Mouse (Mus musculus): Measurements from ENCODE around the gene Tjap1. TPM values are rescaled to one million over a fixed set of nuclear protein-coding genes. Genes with fewer than 3 reads are reported as not detected.

The Tjap1 gene
- polyA plus RNA-seq, 1 experiment from 2014 or later = 28.6 TPM

DNA sequence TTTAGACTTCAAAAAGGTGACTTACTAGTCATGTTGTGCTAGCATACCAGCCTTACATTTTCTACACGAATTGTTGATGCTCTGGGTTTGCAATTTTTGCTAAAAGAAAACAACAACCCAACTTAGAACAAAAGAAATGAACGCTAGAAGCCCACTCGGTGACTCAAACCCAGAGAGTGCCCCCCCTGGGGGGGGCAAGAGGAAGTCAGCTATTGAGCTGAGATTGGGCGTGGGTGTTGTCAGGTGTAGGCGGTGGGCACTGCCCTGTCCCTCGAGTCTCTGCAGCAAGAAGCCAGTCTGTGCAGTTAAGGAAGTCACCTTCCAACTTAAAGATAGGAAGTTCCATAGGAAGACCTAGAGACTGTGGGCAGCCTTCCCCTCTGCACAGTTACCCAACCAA lies 13.8 kb upstream of the Tjap1 start:
- Histone ChIP-seq H3K4me2 (ENCODE audit: low read length) (peak overlapping the region; percentile 91), H3K9ac (ENCODE audit: low read depth, low read length) (peak overlapping the region; percentile 94), H3K27me3 (ENCODE audit: control insufficient read depth, insufficient read depth, low read depth, low read length) (peaks cover 16% of the 10 kb centered on the region), H3K4me1 (ENCODE audit: control insufficient read depth, insufficient read depth, low read length) (peaks cover 10% of the 10 kb centered on the region), H3K36me3 (ENCODE audit: control insufficient read depth, insufficient read depth, low read length) (no peaks in the 10 kb centered on the region), H3K27ac (ENCODE audit: low read length) (peak overlapping the region; percentile 87), H3K9me3 (replicated peaks; ENCODE audit: control insufficient read depth, low read length, poor library complexity, severe bottlenecking) (no peaks in the 10 kb centered on the region), H3K4me3 (ENCODE audit: low read depth, low read length) (peak overlapping the region; percentile 89)
- ATAC-seq = no peak
- 42% methylated on average over 6 of the region's 6 CpGs for WGBS

DNA sequence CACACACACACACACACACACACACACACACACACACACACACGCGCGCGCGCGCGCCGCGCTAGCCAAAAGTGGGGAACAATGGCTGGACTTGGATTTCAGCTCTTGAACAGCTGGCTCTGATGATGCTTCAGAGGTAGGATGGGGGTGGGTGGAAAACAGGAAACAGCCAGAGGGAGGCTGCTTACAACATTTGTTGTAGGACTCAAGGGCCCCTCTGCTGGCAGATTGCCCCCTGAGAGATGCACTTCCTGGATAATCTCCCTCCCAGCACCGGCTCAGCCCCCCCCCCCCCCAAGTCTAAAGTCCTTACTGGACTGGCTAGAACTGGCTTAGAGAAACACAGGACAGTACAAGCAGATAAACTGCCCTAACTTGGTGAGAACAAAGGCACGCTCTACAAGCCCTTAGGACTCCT lies 4.9 kb upstream of the Tjap1 start:
- H3K4me2 ChIP-seq (ENCODE audit: low read length) = no peak overlapping the region
- no peak for ATAC-seq

DNA sequence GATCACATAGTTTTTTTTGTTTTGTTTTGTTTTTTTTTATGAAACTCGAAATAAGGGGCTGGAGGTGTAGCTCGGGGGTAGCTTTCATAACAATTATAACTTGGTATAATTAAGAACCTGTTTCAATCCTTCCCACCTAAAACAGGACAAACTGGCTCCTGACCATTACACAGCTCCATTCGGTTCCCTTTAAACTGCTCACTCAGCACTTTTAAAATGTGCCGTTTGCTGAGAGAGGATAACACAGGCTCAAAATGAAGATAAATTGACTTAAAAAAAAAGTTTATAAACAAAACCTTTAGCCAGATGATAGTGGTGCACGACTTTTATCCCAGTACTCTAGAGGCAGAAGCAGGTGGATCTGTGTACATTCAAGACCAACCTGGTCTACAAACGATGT lies 2.6 kb upstream of the Tjap1 start:
- no peak overlapping the region for H3K27ac ChIP-seq (ENCODE audit: low read length)
- 74% methylated on average over 6 of the region's 6 CpGs for WGBS
- ATAC-seq = no peak
- H3K9me3 ChIP-seq (replicated peaks; ENCODE audit: control insufficient read depth, low read length, poor library complexity, severe bottlenecking) = no peaks in the 10 kb centered on the region
- no peak overlapping the region for H3K4me2 ChIP-seq (ENCODE audit: low read length)
- no peaks in the 10 kb centered on the region for H3K36me3 ChIP-seq (ENCODE audit: control insufficient read depth, insufficient read depth, low read length)
- H3K27me3 ChIP-seq (ENCODE audit: control insufficient read depth, insufficient read depth, low read depth, low read length) = no peaks in the 10 kb centered on the region
- H3K9ac ChIP-seq (ENCODE audit: low read depth, low read length) = no peak overlapping the region
- H3K4me1 ChIP-seq (ENCODE audit: control insufficient read depth, insufficient read depth, low read length) = peaks cover 15% of the 10 kb centered on the region
- no peak overlapping the region for H3K4me3 ChIP-seq (ENCODE audit: low read depth, low read length)

More for the DNA sequence above, 4.9 kb upstream of the Tjap1 start:
- Histone ChIP-seq H3K9ac (ENCODE audit: low read depth, low read length) (0 out of 2 replicates have a peak overlapping the region, but pooled peaks have one; percentile 10), H3K27ac (ENCODE audit: low read length) (no peak overlapping the region), H3K4me3 (ENCODE audit: low read depth, low read length) (no peak overlapping the region), H3K9me3 (replicated peaks; ENCODE audit: control insufficient read depth, low read length, poor library complexity, severe bottlenecking) (no peaks in the 10 kb centered on the region), H3K4me1 (ENCODE audit: control insufficient read depth, insufficient read depth, low read length) (peaks cover 6% of the 10 kb centered on the region), H3K27me3 (ENCODE audit: control insufficient read depth, insufficient read depth, low read depth, low read length) (no peaks in the 10 kb centered on the region), H3K36me3 (ENCODE audit: control insufficient read depth, insufficient read depth, low read length) (no peaks in the 10 kb centered on the region)
- WGBS = 40% methylated on average over 9 of the region's 11 CpGs

DNA sequence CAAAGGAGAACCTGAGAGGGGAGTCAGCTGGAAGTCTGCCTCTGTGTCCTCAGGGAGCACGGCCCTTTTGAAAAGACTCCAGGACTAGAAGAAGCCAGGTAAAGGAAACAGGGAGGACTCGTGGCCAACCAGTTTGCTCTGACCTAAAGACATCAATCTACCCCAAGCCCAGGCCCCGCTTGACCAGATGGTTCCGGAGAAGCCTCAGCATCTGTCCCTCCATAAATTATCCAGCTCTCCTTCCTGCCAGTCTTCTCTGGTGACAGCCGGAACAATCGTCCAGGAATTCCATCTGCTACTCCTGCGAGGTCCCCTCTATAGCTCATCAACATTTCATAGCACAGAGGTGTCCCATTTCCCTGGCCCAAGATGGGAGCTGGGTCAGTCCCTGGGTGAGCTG lies 1.8 kb upstream of the Tjap1 start:
- no peaks in the 10 kb centered on the region for H3K9me3 ChIP-seq (replicated peaks; ENCODE audit: control insufficient read depth, low read length, poor library complexity, severe bottlenecking)
- no peak overlapping the region for H3K27ac ChIP-seq (ENCODE audit: low read length)
- H3K9ac ChIP-seq (ENCODE audit: low read depth, low read length) = no peak overlapping the region
- H3K4me3 ChIP-seq (ENCODE audit: low read depth, low read length) = no peak overlapping the region
- no peak for ATAC-seq
- no peaks in the 10 kb centered on the region for H3K27me3 ChIP-seq (ENCODE audit: control insufficient read depth, insufficient read depth, low read depth, low read length)
- peaks cover 15% of the 10 kb centered on the region for H3K4me1 ChIP-seq (ENCODE audit: control insufficient read depth, insufficient read depth, low read length)
- no peak overlapping the region for H3K4me2 ChIP-seq (ENCODE audit: low read length)
- H3K36me3 ChIP-seq (ENCODE audit: control insufficient read depth, insufficient read depth, low read length) = no peaks in the 10 kb centered on the region
- WGBS = 56% methylated on average over 7 of the region's 7 CpGs

DNA sequence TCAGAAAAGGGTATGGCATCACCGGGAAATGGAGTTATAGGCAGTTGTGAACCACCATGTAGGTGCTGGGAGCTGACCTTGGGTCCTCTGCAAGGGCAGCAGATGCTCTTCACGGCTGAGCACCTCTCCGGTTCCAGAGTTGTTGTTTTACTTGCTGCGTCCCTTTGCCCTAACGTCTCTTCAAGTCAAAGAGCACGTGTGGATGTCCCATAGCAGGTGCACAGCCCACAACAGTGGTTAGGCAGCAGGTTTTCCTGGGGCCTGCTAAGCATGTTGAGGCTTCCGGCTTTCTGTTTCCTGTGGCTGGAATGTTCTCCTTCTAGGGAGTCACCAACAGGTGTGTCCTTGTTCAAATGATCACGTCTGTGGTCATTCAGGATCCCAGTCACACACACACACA lies 1.1 kb upstream of the Tjap1 start:
- Histone ChIP-seq H3K36me3 (ENCODE audit: control insufficient read depth, insufficient read depth, low read length) (no peaks in the 10 kb centered on the region), H3K27me3 (ENCODE audit: control insufficient read depth, insufficient read depth, low read depth, low read length) (no peaks in the 10 kb centered on the region), H3K4me2 (ENCODE audit: low read length) (no peak overlapping the region), H3K27ac (ENCODE audit: low read length) (no peak overlapping the region), H3K9ac (ENCODE audit: low read depth, low read length) (no peak overlapping the region), H3K9me3 (replicated peaks; ENCODE audit: control insufficient read depth, low read length, poor library complexity, severe bottlenecking) (no peaks in the 10 kb centered on the region), H3K4me3 (ENCODE audit: low read depth, low read length) (no peak overlapping the region), H3K4me1 (ENCODE audit: control insufficient read depth, insufficient read depth, low read length) (peaks cover 15% of the 10 kb centered on the region)
- 92% methylated on average over 8 of the region's 8 CpGs for WGBS
- ATAC-seq = no peak

DNA sequence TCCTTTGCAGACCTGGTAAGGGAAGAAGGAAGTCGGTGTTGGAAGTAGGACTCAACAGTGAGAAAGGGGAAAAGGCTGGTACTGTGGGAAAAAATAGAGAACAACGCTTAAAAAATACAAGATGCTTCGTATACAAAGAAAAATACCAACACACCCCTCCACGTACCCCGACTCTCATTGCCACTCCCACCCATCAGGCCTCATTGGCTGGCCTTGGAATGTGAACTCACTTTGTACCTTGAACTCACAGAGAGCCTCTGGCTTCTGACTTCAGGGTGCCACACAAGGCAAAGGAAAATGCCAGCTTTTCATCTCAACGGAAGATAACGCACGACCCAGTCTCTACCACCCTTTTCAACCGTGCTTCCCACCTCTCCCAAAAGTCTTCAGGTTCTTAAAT lies 314 bp upstream of the Tjap1 start:
- Histone ChIP-seq H3K4me3 (ENCODE audit: low read depth, low read length) (peak overlapping the region; percentile 44), H3K27me3 (ENCODE audit: control insufficient read depth, insufficient read depth, low read depth, low read length) (no peaks in the 10 kb centered on the region), H3K4me1 (ENCODE audit: control insufficient read depth, insufficient read depth, low read length) (peaks cover 15% of the 10 kb centered on the region), H3K9ac (ENCODE audit: low read depth, low read length) (peak overlapping the region; percentile 70), H3K27ac (ENCODE audit: low read length) (peak overlapping the region; percentile 23), H3K4me2 (ENCODE audit: low read length) (peak overlapping the region; percentile 82), H3K9me3 (replicated peaks; ENCODE audit: control insufficient read depth, low read length, poor library complexity, severe bottlenecking) (no peaks in the 10 kb centered on the region), H3K36me3 (ENCODE audit: control insufficient read depth, insufficient read depth, low read length) (no peaks in the 10 kb centered on the region)
- ATAC-seq = peak; percentile 64
- 20% methylated on average over 9 of the region's 9 CpGs for WGBS

DNA sequence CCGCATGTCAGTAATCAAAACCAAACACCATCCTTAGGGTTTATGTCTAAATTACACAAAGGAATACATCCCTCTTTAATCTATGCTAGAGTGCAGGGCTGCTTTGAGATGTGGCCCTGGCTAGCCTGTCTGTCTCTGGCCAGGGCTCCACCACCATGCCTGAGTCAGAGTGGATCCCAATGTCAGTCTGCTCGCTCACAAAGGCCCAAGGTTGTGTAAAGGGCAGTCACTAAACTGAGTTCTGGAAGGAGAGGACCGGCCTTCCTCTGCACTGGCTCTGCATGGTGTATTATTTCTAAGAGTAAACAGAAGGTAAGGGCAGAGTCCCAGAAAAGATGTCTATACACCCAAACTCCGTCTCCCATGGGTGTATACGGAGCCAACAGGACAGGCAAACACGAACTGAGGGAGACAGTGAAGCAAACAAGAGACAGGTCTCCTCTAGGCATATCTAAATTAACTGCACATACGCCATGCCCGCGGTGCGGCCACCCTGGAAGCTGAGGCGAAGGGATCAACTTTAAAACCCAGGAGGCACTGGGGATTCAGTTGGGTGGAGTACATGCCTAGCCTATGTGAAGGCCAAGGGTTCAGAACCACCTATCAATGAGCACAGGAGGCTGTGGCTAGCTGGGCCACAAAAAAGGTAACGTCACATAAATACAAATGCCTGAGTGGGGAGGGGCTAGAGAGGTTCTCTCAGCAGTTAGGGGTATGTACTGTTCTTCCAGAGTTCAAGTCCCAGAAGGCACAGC lies 4.6 kb downstream of the Tjap1 start:
- Histone ChIP-seq H3K4me2 (ENCODE audit: low read length) (no peak overlapping the region), H3K4me3 (ENCODE audit: low read depth, low read length) (no peak overlapping the region), H3K4me1 (ENCODE audit: control insufficient read depth, insufficient read depth, low read length) (peaks cover 11% of the 10 kb centered on the region), H3K27me3 (ENCODE audit: control insufficient read depth, insufficient read depth, low read depth, low read length) (no peaks in the 10 kb centered on the region), H3K9ac (ENCODE audit: low read depth, low read length) (no peak overlapping the region), H3K27ac (ENCODE audit: low read length) (no peak overlapping the region), H3K36me3 (ENCODE audit: control insufficient read depth, insufficient read depth, low read length) (no peaks in the 10 kb centered on the region), H3K9me3 (replicated peaks; ENCODE audit: control insufficient read depth, low read length, poor library complexity, severe bottlenecking) (no peaks in the 10 kb centered on the region)
- 94% methylated on average over 12 of the region's 12 CpGs for WGBS
- no peak for ATAC-seq

DNA sequence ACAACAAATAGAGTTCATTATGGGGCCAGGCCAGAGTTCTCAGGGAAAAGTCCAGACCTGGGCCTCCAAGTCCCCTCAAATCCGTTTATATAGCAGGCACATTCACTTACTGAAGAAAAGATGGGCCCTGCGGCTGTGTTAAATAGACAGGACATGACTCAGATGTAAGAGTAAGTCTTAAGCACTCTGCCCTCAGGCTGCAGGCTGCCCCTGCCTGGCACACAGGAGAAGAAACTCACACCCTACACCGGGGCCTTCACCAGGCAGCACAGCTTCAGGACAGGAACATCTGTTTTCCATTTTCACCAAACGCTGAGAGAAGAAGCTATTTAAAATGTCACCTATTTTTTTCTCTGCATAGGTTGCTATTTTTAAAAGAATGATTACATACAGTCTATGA lies 5.2 kb downstream of the Tjap1 start:
- H3K4me1 ChIP-seq (ENCODE audit: control insufficient read depth, insufficient read depth, low read length) = peaks cover 9% of the 10 kb centered on the region
- no peaks in the 10 kb centered on the region for H3K36me3 ChIP-seq (ENCODE audit: control insufficient read depth, insufficient read depth, low read length)
- H3K9me3 ChIP-seq (replicated peaks; ENCODE audit: control insufficient read depth, low read length, poor library complexity, severe bottlenecking) = no peaks in the 10 kb centered on the region
- no peak for ATAC-seq
- 90% methylated on average over 4 of the region's 4 CpGs for WGBS
- H3K4me3 ChIP-seq (ENCODE audit: low read depth, low read length) = no peak overlapping the region
- no peak overlapping the region for H3K27ac ChIP-seq (ENCODE audit: low read length)
- H3K4me2 ChIP-seq (ENCODE audit: low read length) = no peak overlapping the region
- H3K27me3 ChIP-seq (ENCODE audit: control insufficient read depth, insufficient read depth, low read depth, low read length) = no peaks in the 10 kb centered on the region
- H3K9ac ChIP-seq (ENCODE audit: low read depth, low read length) = no peak overlapping the region

DNA sequence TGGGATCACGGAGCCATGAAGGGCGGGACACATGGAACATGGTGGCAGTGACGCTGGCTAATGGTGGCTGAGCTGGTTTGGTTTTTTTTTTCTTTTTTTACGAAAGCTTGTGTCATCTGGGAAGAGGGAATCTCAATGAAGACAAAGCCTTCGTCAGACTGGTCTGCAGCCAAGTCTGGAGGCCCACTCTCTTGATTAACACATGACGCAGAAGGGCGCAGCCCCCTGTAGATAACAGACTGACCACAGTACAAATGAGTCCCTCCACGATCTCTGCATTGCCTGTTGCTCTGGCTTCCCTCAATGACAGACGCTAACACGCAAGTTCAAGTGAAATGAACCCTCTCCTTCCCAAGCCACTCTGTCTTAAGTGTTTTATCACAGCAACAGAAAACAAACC lies 7.3 kb downstream of the Tjap1 start:
- no peaks in the 10 kb centered on the region for H3K9me3 ChIP-seq (replicated peaks; ENCODE audit: control insufficient read depth, low read length, poor library complexity, severe bottlenecking)
- no peaks in the 10 kb centered on the region for H3K36me3 ChIP-seq (ENCODE audit: control insufficient read depth, insufficient read depth, low read length)
- H3K4me1 ChIP-seq (ENCODE audit: control insufficient read depth, insufficient read depth, low read length) = no peaks in the 10 kb centered on the region
- no peak overlapping the region for H3K9ac ChIP-seq (ENCODE audit: low read depth, low read length)
- ATAC-seq = no peak
- H3K4me3 ChIP-seq (ENCODE audit: low read depth, low read length) = no peak overlapping the region
- H3K4me2 ChIP-seq (ENCODE audit: low read length) = no peak overlapping the region
- whole genome bisulfite sequencing = 89% methylated on average over 10 of the region's 10 CpGs
- no peaks in the 10 kb centered on the region for H3K27me3 ChIP-seq (ENCODE audit: control insufficient read depth, insufficient read depth, low read depth, low read length)
- no peak overlapping the region for H3K27ac ChIP-seq (ENCODE audit: low read length)

All from midbrain, embryonic 16.5 days (tissue).